ENCODE assay signal across 8 mouse cellular contexts in the genomic region with DNA sequence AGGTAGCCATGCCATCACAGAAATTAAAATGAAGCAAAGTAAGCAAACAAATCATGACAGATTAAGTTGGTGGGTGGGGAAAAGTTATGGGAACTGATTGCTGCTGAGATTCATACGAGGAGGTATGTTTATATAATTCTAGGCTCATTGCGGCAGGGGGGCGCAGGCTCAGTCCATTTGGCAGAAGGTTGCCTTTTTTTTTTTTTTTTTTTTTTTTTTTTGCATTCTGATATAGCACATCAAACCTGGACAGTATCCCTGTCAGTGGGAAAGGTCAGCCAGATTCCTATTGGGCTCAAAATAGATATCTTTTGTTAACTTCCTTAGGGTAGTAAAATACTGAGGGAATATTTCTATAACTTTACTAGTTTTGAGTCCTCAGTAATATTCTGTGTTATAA.
"Had no signal": no experiment of that assay in that cellular context is flagged by ENCODE, and none has a peak within 500 bp of the region (broad histone marks: within the 10 kb centered on the region; RNA-seq: fewer than 3 reads in every experiment).

No protein-coding gene starts in this region.

- DNase-seq: kidney, postnatal 36 days; layer of hippocampus, adult 9-11 months; layer of hippocampus, postnatal 36 days; lung, adult 18-20 months; retina, postnatal 1 day; right cerebral cortex, postnatal 4 days; spleen, adult 18-20 months; thymus, postnatal 36 days had no signal
